Mouse (Mus musculus): ENCODE measurements at regions not wholly inside any gene's neighbourhood (a gene's known extent, or its start where the extent isn't known, plus 50 kb on each side); places are given as distances from the start of the nearest gene placed in this dataset.
A peak's percentile ranks its signal among the peaks of the same experiment; 100 is the strongest.

DNA sequence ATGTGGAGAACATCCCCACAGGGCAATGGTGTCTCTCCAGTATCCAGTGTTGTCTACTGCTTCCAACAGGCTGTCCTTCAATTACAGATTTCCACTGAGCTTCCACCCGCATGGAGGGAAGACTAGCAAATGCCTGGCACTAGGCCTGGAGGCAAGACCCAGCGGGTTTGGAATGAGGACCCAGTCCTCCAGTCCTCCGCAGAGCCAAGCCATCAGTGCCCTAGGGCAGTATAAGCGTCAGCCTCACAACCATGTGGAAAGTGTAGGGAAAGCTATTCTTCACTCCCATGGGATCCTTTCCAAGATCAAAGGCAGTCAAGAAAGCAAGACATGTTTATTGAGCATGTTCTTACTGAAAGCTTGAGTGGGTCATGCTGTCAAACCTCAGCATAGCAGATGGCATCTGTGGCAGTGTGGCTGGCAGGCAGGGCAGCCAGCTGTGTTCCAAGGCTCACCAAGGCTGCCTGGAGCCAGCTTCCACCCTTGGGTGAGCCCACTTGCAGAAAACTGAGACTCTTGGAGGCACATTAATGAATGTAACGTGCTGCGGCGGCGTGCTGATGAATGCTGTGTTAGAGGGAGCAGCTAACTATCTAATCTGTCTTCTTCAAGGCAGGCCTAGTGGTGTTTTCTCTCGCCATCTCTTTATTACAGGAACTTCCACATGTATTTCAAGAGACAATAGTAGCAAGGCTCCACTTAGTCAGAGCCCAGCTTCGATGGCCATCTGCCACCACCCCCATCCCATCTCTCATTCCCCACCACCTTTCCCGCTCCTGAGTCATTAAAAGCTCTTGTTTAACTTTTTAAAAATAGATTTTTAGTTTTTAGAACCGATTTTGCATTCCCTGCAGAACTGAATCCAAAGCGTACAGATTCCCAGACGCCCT, 109.3 kb upstream of the Rybp start:
- H3K9ac ChIP-seq (ENCODE audit: low read depth, low read length), result no peak overlapping the region
- 74% methylated on average over 14 of the region's 14 CpGs for WGBS
- no peak for ATAC-seq

DNA sequence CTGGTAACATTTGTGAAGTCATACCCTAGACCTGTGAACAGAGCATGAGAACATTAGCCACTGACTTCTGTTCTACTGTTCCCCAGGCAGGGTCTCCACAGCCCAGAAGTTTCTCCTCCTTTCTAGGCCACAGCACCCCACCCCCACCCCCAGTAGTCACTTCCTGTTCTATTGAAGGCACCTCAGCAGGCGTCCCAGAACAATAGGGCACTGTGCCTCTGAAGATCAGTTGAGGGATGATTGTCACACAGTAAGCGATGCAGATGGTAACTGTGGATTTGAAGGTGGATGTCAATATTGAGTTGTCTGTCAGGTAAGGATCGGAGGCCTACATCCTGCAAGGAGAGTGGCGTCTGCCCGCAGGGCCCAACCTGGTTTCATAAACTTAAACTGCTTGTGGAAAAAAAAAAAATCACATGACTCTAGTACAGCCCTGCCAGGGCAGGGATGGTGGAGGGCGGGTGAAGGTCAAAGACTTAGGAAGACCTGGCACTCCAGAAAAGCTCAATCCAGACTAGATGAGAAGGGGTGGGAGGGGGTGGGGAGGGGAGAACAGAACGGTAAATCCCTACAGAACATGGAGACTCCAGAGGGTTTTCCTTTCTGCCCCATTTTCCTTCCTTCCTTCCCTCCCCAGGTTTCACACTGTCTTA, 103.1 kb upstream of the Rybp start:
- Histone ChIP-seq H3K4me1 (replicated peaks; ENCODE audit: control insufficient read depth, insufficient read depth, low read length) (no peaks in the 10 kb centered on the region), H3K27ac (ENCODE audit: low read depth, low read length) (no peak overlapping the region), H3K9ac (ENCODE audit: low read depth, low read length) (no peak overlapping the region), H3K27me3 (replicated peaks; ENCODE audit: control insufficient read depth, insufficient read depth, low read length) (no peaks in the 10 kb centered on the region), H3K36me3 (ENCODE audit: control insufficient read depth, insufficient read depth) (no peaks in the 10 kb centered on the region), H3K4me2 (replicated peaks; ENCODE audit: low read depth) (no peak overlapping the region), H3K4me3 (ENCODE audit: low read depth, low read length) (no peak overlapping the region), H3K9me3 (ENCODE audit: control insufficient read depth) (no peaks in the 10 kb centered on the region)
- no peak for TF ChIP-seq CTCF (IDR thresholded peaks at IDR 0.05; ENCODE audit: low read depth)
- WGBS, result 80% methylated on average over 7 of the region's 7 CpGs
- ATAC-seq, result no peak

More for the DNA sequence above, 109.3 kb upstream of the Rybp start:
- TF ChIP-seq CTCF (IDR thresholded peaks at IDR 0.05; ENCODE audit: low read depth), result no peak
- Histone ChIP-seq H3K9me3 (ENCODE audit: control insufficient read depth) (0 out of 2 replicates have a peak, but pooled peaks cover 1% of the 10 kb centered on the region), H3K4me3 (ENCODE audit: low read depth, low read length) (no peak overlapping the region), H3K27ac (ENCODE audit: low read depth, low read length) (no peak overlapping the region), H3K4me1 (replicated peaks; ENCODE audit: control insufficient read depth, insufficient read depth, low read length) (no peaks in the 10 kb centered on the region), H3K4me2 (replicated peaks; ENCODE audit: low read depth) (no peak overlapping the region), H3K27me3 (replicated peaks; ENCODE audit: control insufficient read depth, insufficient read depth, low read length) (no peaks in the 10 kb centered on the region), H3K36me3 (ENCODE audit: control insufficient read depth, insufficient read depth) (no peaks in the 10 kb centered on the region)

DNA sequence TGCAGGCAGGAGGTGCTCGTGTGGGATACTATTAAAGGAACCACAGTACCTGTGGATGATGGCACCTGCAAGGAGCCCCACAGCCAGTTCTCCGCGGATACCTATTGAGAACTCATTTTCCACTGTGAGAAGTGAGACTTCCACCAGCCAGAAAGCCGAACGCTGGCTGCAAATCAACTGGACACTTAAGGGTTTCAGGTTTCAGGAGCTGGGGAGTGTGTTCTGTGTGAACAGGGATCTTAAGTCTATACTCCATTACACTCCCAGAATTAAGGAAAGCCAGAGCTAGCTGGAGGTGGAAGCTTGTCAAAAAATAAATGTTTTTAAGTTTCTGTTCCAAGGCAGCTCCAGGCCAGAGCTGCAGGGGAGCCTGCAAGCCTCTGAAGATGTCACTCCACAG, 99.8 kb upstream of the Rybp start:
- no peak for TF ChIP-seq CTCF (IDR thresholded peaks at IDR 0.05; ENCODE audit: low read depth)
- Histone ChIP-seq H3K27me3 (replicated peaks; ENCODE audit: control insufficient read depth, insufficient read depth, low read length) (no peaks in the 10 kb centered on the region), H3K9ac (ENCODE audit: low read depth, low read length) (no peak overlapping the region), H3K4me2 (replicated peaks; ENCODE audit: low read depth) (no peak overlapping the region), H3K36me3 (ENCODE audit: control insufficient read depth, insufficient read depth) (no peaks in the 10 kb centered on the region), H3K4me3 (ENCODE audit: low read depth, low read length) (no peak overlapping the region), H3K27ac (ENCODE audit: low read depth, low read length) (no peak overlapping the region), H3K4me1 (replicated peaks; ENCODE audit: control insufficient read depth, insufficient read depth, low read length) (no peaks in the 10 kb centered on the region), H3K9me3 (ENCODE audit: control insufficient read depth) (no peaks in the 10 kb centered on the region)
- WGBS, result 38% methylated on average over 5 of the region's 5 CpGs
- no peak for ATAC-seq

DNA sequence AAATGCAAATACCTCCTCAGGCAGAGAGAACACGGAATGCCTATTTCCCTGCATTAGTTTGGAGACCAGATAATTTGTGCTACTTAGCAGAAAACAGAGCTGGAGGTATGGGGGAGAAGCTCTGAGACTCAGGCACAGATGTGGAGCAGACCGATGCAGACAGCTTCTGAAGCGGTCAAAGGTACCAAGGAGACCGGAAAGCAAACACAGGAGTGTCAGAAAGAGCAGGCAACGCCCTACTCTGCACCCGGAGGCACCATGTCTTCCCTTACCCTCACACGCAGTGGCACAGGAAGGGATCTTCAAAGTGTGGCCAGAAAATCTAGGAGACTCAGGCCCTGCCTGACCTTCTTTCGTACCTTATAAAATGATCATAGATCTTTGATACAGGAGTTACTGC, 98.4 kb upstream of the Rybp start:
- 0 out of 2 replicates have a peak, but pooled peaks have one; percentile 38 for ATAC-seq

DNA sequence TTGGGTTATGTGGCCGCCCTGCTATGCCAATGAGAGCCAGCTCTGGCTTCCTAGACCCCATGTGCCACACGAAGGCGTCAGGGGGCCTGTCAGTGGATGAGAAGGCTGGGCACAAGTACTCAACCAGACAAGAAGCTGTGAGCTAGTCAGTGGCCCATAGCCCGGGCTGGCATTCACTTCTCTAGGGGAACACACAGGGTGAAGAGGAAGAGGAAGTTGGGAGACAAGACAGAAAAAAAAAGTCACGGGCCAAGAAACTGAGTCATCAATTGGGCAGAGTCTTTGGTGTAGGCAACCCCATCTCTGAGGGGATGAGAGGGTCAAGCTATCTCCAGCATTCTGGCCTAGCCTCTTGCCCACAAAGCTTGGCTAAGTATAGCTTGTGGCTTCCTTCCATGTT, 93.8 kb upstream of the Rybp start:
- no peak overlapping the region for H3K4me2 ChIP-seq (replicated peaks; ENCODE audit: low read depth)
- H3K27ac ChIP-seq (ENCODE audit: low read depth, low read length), result no peak overlapping the region
- H3K4me1 ChIP-seq (replicated peaks; ENCODE audit: control insufficient read depth, insufficient read depth, low read length), result 0 out of 2 replicates have a peak, but pooled peaks cover 2% of the 10 kb centered on the region
- H3K9me3 ChIP-seq (ENCODE audit: control insufficient read depth), result no peaks in the 10 kb centered on the region
- TF ChIP-seq CTCF (IDR thresholded peaks at IDR 0.05; ENCODE audit: low read depth), result no peak
- WGBS, result 80% methylated on average over 5 of the region's 5 CpGs
- no peak for ATAC-seq
- H3K36me3 ChIP-seq (ENCODE audit: control insufficient read depth, insufficient read depth), result no peaks in the 10 kb centered on the region
- H3K9ac ChIP-seq (ENCODE audit: low read depth, low read length), result no peak overlapping the region
- no peak overlapping the region for H3K4me3 ChIP-seq (ENCODE audit: low read depth, low read length)
- H3K27me3 ChIP-seq (replicated peaks; ENCODE audit: control insufficient read depth, insufficient read depth, low read length), result no peaks in the 10 kb centered on the region

More for the DNA sequence above, 98.4 kb upstream of the Rybp start:
- H3K9me3 ChIP-seq (ENCODE audit: control insufficient read depth), result no peaks in the 10 kb centered on the region
- H3K4me1 ChIP-seq (replicated peaks; ENCODE audit: control insufficient read depth, insufficient read depth, low read length), result no peaks in the 10 kb centered on the region
- H3K4me2 ChIP-seq (replicated peaks; ENCODE audit: low read depth), result no peak overlapping the region
- WGBS, result 30% methylated on average over 8 of the region's 8 CpGs
- no peaks in the 10 kb centered on the region for H3K36me3 ChIP-seq (ENCODE audit: control insufficient read depth, insufficient read depth)
- no peaks in the 10 kb centered on the region for H3K27me3 ChIP-seq (replicated peaks; ENCODE audit: control insufficient read depth, insufficient read depth, low read length)
- no peak overlapping the region for H3K9ac ChIP-seq (ENCODE audit: low read depth, low read length)
- H3K27ac ChIP-seq (ENCODE audit: low read depth, low read length), result no peak overlapping the region
- TF ChIP-seq CTCF (IDR thresholded peaks at IDR 0.05; ENCODE audit: low read depth), result no peak
- no peak overlapping the region for H3K4me3 ChIP-seq (ENCODE audit: low read depth, low read length)

DNA sequence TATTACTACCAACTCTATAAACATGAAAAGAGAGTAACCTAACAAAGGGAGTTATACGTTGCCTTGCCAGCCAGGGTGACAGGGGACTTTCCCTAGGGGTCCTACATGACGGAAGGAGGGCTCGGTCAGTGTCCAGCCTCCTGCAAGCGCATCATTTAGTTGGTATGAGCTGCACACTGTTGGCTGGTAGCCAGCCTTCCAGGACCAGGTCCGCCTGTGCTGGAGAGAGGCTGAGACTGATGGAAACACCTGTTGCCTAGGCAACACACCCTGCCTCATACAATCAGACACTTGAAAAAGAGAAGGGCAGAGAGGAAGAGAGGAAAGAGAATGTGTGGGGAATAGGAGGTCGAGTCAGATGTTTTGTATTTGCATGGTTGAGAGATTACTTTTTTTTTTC, 93.3 kb upstream of the Rybp start:
- 0 out of 2 replicates have a peak, but pooled peaks cover 2% of the 10 kb centered on the region for H3K4me1 ChIP-seq (replicated peaks; ENCODE audit: control insufficient read depth, insufficient read depth, low read length)
- no peaks in the 10 kb centered on the region for H3K9me3 ChIP-seq (ENCODE audit: control insufficient read depth)
- H3K4me2 ChIP-seq (replicated peaks; ENCODE audit: low read depth), result no peak overlapping the region
- TF ChIP-seq CTCF (IDR thresholded peaks at IDR 0.05; ENCODE audit: low read depth), result no peak
- H3K36me3 ChIP-seq (ENCODE audit: control insufficient read depth, insufficient read depth), result no peaks in the 10 kb centered on the region
- H3K4me3 ChIP-seq (ENCODE audit: low read depth, low read length), result no peak overlapping the region
- no peaks in the 10 kb centered on the region for H3K27me3 ChIP-seq (replicated peaks; ENCODE audit: control insufficient read depth, insufficient read depth, low read length)
- no peak for ATAC-seq
- no peak overlapping the region for H3K9ac ChIP-seq (ENCODE audit: low read depth, low read length)
- H3K27ac ChIP-seq (ENCODE audit: low read depth, low read length), result no peak overlapping the region
- 40% methylated on average over 6 of the region's 6 CpGs for WGBS
